Mouse (Mus musculus): ENCODE data around the gene Gnb2.

Gene Gnb2

GRCm38 (mm10) chr5:137539291-137539801 lies 6.0 kb upstream of the Gnb2 start:
- peak; percentile 79 for DNase-seq (ENCODE audit: low spot score)

GRCm38 (mm10) chr5:137537461-137537860 lies 4.2 kb upstream of the Gnb2 start:
- DNase-seq (ENCODE audit: low spot score) = no peak

DNA sequence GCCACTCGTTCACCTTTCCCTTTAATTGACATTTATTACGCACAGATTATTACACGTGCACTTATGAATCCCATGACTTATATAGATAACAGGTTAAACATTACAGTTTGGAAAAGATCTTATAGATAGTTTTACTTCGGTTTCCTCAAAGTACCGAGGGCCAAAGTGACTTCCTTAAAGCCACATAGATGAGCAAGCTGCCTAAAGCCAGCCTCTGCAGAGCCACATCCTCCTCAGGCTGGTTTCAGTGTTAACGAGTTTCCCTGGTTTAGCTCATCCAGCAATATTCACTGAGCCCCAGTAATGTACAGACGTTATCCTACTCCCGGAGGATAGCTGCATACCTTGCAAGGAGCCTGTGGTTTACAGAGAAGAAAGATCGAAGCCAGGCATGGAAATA lies 2.0 kb upstream of the Gnb2 start:
- no peak for DNase-seq (ENCODE audit: low spot score)

GRCm38 (mm10) chr5:137534762-137535161 lies 1.5 kb upstream of the Gnb2 start:
- no peak for DNase-seq (ENCODE audit: low spot score)

DNA sequence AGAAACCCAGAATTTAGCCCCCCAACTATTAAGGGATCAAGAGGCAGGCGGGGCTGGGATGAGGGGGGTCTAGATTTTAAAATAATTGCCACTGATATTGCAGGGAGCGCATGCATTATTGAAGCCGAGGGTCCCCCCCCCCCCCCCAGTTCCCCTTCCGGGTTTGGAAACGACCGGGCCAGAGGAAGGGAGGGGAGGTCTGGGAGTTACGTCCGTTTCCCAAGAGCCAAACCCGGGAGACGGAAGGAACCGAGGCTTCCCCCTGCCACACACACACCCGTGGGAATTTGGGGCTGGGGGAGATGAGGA lies 548 bp downstream of the Gnb2 start:
- DNase-seq (ENCODE audit: low spot score) = no peak

GRCm38 (mm10) chr5:137532131-137532807 lies 1.0 kb downstream of the Gnb2 start:
- DNase-seq (ENCODE audit: low spot score) = peak; percentile 57

DNA sequence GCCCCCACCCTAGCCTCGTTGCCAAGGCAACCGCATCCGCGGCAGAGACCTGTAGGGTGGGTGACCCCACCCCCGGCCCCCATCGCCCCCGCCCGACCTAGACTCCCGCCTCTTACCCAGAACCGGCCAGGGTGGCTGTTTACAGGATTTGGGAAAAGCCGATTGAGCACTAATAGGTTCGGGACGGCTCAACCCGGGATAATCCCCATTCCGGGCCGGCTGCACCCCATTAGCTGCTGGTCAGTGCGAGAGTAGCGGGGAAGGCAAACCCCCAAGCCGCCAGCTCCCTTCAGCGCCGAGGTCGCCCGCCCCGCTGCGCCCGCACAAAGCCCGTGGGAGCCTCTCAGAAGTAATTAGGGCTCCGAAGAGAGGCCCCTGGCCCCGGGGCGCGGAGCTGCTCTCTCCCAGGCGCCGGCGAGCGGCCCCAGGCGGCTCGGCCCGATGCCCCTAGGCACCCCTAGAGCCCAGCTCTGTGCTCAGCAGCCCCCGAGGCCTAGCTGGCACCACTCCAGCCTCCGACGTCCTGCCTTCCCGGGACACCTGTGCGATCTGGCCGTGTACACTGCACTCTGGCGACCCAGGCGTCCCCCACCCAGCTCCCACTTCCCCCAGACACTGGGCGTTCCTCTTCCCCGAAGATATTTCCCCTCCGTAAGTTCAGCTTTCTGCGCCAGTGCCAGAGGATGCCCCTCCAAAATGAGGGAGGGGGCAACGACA lies 1.7 kb downstream of the Gnb2 start:
- peak; percentile 68 for DNase-seq (ENCODE audit: low spot score)

DNA sequence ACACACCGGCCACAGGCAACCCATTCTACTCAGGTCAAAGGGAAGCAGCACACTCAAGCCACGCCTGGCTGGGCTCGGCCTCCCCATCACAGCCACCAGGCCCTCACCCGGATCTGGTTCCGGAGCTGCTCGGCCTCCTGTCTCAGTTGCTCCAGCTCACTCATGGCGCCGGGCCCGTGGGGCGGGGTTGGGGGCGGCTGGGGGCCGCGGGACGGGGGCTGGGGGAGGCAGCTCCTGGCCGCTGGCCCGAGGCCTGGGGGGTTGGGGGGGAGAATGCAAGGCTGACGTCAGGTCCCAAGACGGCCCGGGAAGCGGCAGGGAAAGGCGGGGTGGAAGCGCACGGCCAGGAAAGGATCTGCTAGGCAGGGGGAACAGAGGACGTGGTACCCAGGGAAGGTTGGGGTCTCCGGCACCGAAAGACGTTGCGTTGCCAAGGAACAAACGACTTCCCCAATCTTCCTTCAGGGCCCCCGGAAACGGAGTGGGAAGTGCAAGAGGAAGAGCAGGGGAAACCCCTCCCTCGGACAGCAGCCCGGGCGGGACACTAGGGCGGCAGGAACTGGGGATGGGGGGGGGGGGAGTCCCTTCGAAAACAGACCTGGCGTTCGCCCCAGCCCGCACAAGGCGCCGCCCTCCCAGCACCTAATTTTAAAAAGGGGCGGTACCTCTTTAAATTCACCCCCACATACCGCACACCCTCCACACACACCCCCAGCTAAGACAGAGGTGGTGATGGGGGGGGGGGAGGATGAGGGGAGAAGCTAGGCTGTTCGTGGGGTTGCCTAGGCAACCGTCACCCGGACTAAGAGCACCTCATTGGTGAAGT lies 2.5 kb downstream of the Gnb2 start:
- DNase-seq (ENCODE audit: low spot score) = peak; percentile 90

GRCm38 (mm10) chr5:137530075-137530474 lies 3.2 kb downstream of the Gnb2 start:
- no peak for DNase-seq (ENCODE audit: low spot score)

GRCm38 (mm10) chr5:137529221-137529995 lies 3.9 kb downstream of the Gnb2 start:
- peak; percentile 45 for DNase-seq (ENCODE audit: low spot score)

GRCm38 (mm10) chr5:137528247-137528968 lies 4.9 kb downstream of the Gnb2 start:
- DNase-seq (ENCODE audit: low spot score) = no peak

DNA sequence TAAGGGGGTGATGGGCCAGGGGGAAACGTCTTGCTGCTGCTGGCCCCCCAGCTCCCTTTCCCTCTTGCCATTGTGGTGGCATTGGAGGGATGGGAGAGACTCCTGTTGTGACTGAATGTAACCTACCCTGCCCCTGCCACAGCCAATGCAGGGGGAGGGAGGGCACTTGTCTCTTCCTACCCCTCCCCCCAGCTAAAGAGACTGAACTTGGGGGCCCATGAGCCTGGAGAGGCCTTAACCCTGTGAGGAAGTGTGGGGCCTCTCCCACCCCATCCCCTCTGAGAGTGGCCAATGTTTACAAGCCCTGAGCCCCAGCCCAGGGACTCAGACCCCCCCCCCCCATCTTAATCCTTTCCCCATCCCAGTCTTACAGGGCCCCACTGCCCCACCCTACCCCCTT lies 5.9 kb downstream of the Gnb2 start:
- DNase-seq (ENCODE audit: low spot score) = no peak

DNA sequence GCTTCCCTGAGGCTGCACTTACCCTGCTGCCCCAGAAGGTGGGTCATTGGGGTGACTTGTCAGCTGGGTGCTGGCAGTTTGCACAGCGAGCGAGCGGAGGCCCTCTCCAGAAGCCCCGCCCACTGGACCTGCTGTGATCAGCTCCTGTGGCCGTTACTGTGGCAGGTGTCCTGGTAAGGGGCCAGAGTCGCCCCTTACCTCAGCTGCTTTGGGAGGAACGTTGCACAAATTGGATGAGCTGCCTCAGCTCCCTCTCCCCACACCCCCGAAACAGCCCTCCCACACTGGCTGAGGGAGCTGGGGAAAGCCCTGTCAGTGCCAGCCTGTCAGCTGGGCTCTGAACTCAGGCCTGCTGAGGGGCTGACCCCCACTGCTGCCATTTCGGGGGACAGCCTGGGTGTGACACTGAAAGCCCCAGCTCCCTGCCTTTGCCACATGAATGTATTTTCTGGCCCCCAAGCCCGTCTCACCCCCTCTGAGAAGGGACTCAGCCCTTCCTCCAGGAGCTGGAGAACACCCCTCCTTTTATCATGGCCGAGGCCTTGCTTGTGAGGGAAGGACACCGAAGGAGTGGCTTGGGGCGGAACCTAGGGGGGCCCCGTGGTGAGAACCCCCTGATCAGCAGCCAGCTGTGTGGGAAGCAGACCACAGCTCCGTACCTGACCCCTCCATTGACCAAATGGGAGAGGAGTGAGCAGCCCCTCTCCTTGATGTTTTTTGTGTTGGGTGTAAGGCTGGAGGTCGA lies 6.9 kb downstream of the Gnb2 start:
- peak; percentile 81 for DNase-seq (ENCODE audit: low spot score)

GRCm38 (mm10) chr5:137525511-137525910 lies 7.8 kb downstream of the Gnb2 start:
- no peak for DNase-seq (ENCODE audit: low spot score)

GRCm38 (mm10) chr5:137524671-137525070 lies 8.6 kb downstream of the Gnb2 start:
- DNase-seq (ENCODE audit: low spot score) = no peak

- no peak for DNase-seq (ENCODE audit: low spot score)
Observed at GRCm38 (mm10) chr5:137524251-137524515, 9.1 kb downstream of the Gnb2 start.

GRCm38 (mm10) chr5:137523396-137524250 lies 9.7 kb downstream of the Gnb2 start:
- DNase-seq (ENCODE audit: low spot score) = no peak

DNA sequence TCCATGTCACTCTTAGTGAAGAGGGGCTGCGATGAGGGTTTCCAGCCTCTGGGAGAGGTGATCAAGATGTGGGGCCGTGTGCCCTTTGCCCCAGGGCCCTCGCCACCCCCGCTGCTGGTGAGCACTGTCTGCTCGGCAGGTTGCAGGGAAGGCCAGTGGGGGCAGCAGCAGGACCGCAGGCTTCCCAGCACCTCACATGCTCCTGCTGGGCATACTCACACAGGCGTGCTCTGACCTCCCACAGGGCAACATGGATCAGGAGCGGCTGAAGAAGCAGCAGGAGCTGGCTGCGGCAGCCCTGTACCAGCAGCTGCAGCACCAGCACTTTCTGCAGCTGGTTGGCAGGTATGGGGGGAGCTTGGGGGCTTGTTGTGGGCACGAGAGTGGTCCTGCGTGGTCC lies 10.6 kb downstream of the Gnb2 start:
- DNase-seq (ENCODE audit: low spot score) = no peak

DNA sequence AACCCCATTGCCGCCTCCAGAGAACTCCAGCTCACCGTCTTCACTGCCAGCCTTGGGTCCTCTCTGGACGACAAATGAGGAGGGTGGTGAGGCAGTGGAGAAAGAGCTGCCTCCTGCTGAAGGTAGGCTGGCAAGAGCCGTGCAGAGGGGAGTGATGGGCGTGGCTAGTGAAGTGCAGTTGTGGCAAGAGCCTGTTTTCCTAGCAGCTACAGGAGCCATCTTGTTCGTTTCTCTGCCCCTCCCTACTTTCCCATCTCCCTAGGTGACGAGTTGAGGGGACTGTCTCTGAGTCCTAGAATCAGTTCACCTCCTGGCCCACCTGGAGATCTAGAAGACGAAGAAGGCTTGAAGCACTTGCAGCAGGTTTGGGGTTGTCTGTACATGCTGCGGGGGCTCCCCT lies 11.4 kb downstream of the Gnb2 start:
- no peak for DNase-seq (ENCODE audit: low spot score)
